Mouse (Mus musculus) stomach, postnatal 0 days (tissue): ENCODE measurements around the gene Kat6b. TPM values are rescaled to one million over a fixed set of nuclear protein-coding genes. Genes with fewer than 3 reads are reported as not detected.
"Not testable (repeated sequence)": the region's sequence is repeated elsewhere in the genome, so short reads cannot be mapped to it uniquely, and the experiment has no call there.

Experiments
- ATAC-seq: fragments of 200-750 bp; cut with Nextera tagmentation; 2 replicates; pipeline ENCODE4 v1.8.0; 2017; ENCODE audit not compliant: low FRiP score, low TSS enrichment
- DNase-seq: peaks from one replicate; pipeline ENCODE4 v3.0.0-alpha.2; 2016; ENCODE audit warnings: low spot score
- H3K27ac ChIP-seq: fragments of 300-500 bp; sonication (generic); replicated peaks from 2 replicates; pipeline ENCODE4 v1.5.1; 2014; ENCODE audit warnings: mild to moderate bottlenecking, control low read depth
- H3K27me3 ChIP-seq: fragments of 300-500 bp; sonication (generic); 2 replicates; pipeline ENCODE4 v1.6.1; 2014; ENCODE audit warnings: low read length; ENCODE audit not compliant: control insufficient read depth, insufficient read depth
- H3K36me3 ChIP-seq: fragments of 300-500 bp; sonication (generic); 2 replicates; pipeline ENCODE4 v1.6.1; 2014; ENCODE audit warnings: low read length, mixed read lengths; ENCODE audit not compliant: control insufficient read depth, insufficient read depth
- H3K4me1 ChIP-seq: fragments of 300-500 bp; sonication (generic); replicated peaks from 2 replicates; pipeline ENCODE4 v1.6.1; 2014; ENCODE audit warnings: antibody characterized with exemption; ENCODE audit not compliant: control insufficient read depth, insufficient read depth
- H3K4me2 ChIP-seq: fragments of 300-500 bp; sonication (generic); replicated peaks from 2 replicates; pipeline ENCODE4 v1.6.1; 2014; ENCODE audit warnings: low read depth, mild to moderate bottlenecking, control low read depth, moderate library complexity
- H3K4me3 ChIP-seq: fragments of 300-500 bp; sonication (generic); 2 replicates; pipeline ENCODE4 v1.5.1; 2014; ENCODE audit warnings: low read depth, low read length, control low read depth
- H3K9ac ChIP-seq: fragments of 300-500 bp; sonication (generic); 2 replicates; pipeline ENCODE4 v1.6.1; 2014; ENCODE audit warnings: mild to moderate bottlenecking, low read length, control low read depth, mixed read lengths
- H3K9me3 ChIP-seq: fragments of 300-500 bp; sonication (generic); 2 replicates; pipeline ENCODE4 v1.6.1; 2016; ENCODE audit warnings: low read length; ENCODE audit not compliant: control insufficient read depth
- CTCF ChIP-seq: IDR thresholded peaks from 2 replicates; pipeline ENCODE4 v1.5.1; 2016; ENCODE audit warnings: antibody characterized with exemption, low read depth, mild to moderate bottlenecking, moderate library complexity
- EP300 ChIP-seq: optimal IDR thresholded peaks from 2 replicates; pipeline ENCODE3; 2016; ENCODE audit warnings: antibody characterized with exemption
- WGBS: fragments of 180-500 bp; shearing (Covaris S2); extraction: QIAGEN DNeasy Blood & Tissue Kit; methylation state at CpG from one replicate; pipeline ENCODE4 v1.1.7; 2014; 5-methylcytosine and 5-hydroxymethylcytosine counted together
- polyA plus RNA-seq: library from polyadenylated mRNA; unstranded; fragments of >200 nt; fragmentation: Nextera tagmentation; extraction: Ambion mirVana; gene quantifications from 2 replicates; pipeline ENCODE4 v1.2.1, GENCODE M21; 2015

Gene Kat6b
- polyA plus RNA-seq, 1 experiment from 2014 or later: 4.0 TPM

DNA sequence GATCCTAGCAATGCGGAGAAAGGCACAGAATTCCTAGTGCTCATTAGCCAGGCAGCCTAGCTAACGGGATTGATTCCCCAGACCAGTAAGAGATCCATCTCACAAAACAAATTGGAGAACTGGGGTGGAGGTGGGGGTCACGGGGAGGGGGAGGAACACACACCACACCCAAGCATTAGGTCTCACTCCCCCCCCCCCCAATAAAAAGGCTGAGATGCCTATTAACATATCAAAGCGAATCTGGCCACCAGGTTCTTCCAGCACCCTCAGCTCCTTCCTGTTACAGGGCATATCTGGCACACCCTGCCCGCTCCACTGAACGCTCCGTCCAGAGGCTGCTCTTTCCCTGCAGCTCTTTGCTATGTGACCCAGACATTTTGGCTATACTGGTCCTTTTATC lies 22.5 kb upstream of the Kat6b start:
- H3K4me1 ChIP-seq: no peaks in the 10 kb centered on the region
- no peaks in the 10 kb centered on the region for H3K36me3 ChIP-seq
- no peak for ATAC-seq
- no peaks in the 10 kb centered on the region for H3K27me3 ChIP-seq
- no peaks in the 10 kb centered on the region for H3K9me3 ChIP-seq
- H3K9ac ChIP-seq: no peak overlapping the region
- no peak overlapping the region for H3K4me2 ChIP-seq
- DNase-seq: no peak
- 75% methylated on average over 7 of the region's 7 CpGs for WGBS
- TF ChIP-seq EP300 (no peak), CTCF (no peak)
- H3K4me3 ChIP-seq: no peak overlapping the region
- H3K27ac ChIP-seq: no peak overlapping the region

DNA sequence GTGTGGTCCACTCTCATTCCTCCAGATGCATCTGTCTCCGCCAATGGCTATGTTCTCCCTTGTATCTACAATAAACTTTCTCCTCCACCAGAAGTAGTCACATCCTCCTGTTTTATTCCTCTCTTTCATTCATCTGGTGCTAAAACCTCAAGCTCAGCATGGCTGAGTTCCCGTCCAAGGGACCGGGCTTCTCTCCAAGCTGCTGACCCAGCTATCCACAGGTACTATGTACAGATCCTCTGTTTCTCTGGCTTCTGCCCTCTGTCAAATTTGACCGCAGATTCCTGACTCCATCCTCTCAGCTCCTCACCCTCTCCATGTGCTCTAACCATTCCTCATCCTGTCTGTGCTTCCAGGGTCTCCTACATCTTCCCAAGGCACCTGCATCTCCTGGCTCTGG lies 22.1 kb upstream of the Kat6b start:
- no peak overlapping the region for H3K4me3 ChIP-seq
- no peak overlapping the region for H3K4me2 ChIP-seq
- no peak for TF ChIP-seq CTCF
- H3K9ac ChIP-seq: no peak overlapping the region
- H3K4me1 ChIP-seq: no peaks in the 10 kb centered on the region
- no peaks in the 10 kb centered on the region for H3K27me3 ChIP-seq
- H3K27ac ChIP-seq: no peak overlapping the region
- 76% methylated on average over 4 of the region's 4 CpGs for WGBS
- DNase-seq: no peak
- no peaks in the 10 kb centered on the region for H3K36me3 ChIP-seq
- H3K9me3 ChIP-seq: no peaks in the 10 kb centered on the region
- no peak for ATAC-seq

DNA sequence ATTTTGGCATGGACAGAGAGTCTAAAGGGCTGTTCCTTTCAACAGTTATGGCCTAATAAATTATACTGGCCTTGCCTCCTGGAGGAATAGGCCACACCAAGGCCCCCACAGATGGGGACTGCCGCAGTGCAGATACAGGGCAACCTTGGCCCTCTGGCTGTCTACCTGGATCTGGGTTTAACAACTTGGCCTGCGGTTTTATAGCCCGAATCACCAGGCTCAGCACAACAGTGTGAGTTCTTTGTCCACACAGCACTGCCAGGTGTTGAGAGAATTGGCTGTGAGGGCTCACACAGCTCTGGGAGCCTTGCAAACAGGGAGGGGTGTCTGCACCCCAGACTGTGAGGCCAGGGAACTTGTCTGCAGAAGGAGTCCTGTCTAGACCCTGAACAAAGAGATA lies 18.8 kb upstream of the Kat6b start:
- H3K4me3 ChIP-seq: no peak overlapping the region
- no peaks in the 10 kb centered on the region for H3K27me3 ChIP-seq
- no peak for ATAC-seq
- no peak overlapping the region for H3K27ac ChIP-seq
- WGBS: 86% methylated on average over 3 of the region's 3 CpGs
- DNase-seq: no peak
- H3K36me3 ChIP-seq: no peaks in the 10 kb centered on the region
- H3K4me2 ChIP-seq: no peak overlapping the region
- no peak for TF ChIP-seq EP300
- no peak for TF ChIP-seq CTCF
- no peak overlapping the region for H3K9ac ChIP-seq
- no peaks in the 10 kb centered on the region for H3K9me3 ChIP-seq
- peaks cover 3% of the 10 kb centered on the region; the same call in 1 of the 2 replicates for H3K4me1 ChIP-seq

DNA sequence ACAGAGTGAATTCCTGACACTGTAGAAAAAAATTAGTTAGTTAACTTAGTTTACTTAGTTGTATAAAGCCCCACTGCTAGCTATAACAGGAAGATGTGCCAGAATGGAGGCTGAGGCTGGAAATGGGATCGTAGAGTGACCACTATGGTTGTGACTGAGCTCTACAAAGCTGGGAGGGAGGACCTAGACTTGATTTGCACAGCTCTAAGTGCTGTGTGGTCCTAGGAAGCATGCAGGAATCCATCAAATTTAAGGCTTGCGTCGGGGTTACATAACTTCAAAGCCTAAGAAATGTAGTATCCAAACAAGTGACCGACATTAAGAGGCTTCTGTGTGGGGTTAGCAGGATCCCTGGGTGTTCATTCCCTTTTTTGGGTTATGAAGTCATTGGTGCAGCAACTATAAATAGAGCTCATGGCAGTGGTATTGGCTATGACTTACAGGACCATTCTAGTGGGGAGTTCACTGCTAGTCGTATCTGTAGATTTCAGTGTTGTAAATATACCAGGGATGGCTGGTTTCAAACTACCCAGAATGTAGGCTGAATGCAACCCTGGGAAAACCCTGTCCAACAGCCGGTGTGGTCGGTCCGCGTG lies 18.0 kb upstream of the Kat6b start:
- TF ChIP-seq CTCF: no peak
- TF ChIP-seq EP300: no peak
- no peak overlapping the region for H3K27ac ChIP-seq
- H3K9me3 ChIP-seq: no peaks in the 10 kb centered on the region
- WGBS: 70% methylated on average over 9 of the region's 9 CpGs
- no peaks in the 10 kb centered on the region for H3K27me3 ChIP-seq
- H3K4me1 ChIP-seq: peaks cover 3% of the 10 kb centered on the region; the same call in 1 of the 2 replicates
- ATAC-seq (no peak), DNase-seq (no peak)
- no peaks in the 10 kb centered on the region for H3K36me3 ChIP-seq
- no peak overlapping the region for H3K4me2 ChIP-seq
- no peak overlapping the region for H3K9ac ChIP-seq
- no peak overlapping the region for H3K4me3 ChIP-seq

DNA sequence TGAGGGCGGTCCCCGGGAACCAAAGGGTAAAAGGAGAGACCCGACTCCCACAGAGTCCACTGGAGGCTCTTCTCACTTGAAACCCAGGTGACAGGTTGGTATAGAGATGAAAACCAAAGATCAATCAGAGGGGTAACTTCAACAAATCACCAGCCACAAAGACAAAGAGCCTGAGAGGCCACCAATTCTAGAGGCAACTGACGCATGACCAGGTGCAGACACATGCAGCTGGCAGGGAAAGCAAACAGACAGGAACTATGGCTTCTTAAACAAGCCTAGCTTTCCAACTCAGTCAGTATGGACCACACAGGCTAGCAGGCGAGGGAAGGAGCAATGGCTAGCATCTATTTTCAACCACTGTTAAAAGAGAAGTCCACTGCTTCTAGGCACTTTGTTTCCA lies 10.8 kb upstream of the Kat6b start:
- DNase-seq (no peak), ATAC-seq (no peak)
- 64% methylated on average over 5 of the region's 5 CpGs for WGBS
- no peak overlapping the region for H3K4me2 ChIP-seq
- no peak overlapping the region for H3K9ac ChIP-seq
- TF ChIP-seq EP300 (no peak), CTCF (no peak)
- H3K4me1 ChIP-seq: no peaks in the 10 kb centered on the region
- H3K27me3 ChIP-seq: no peaks in the 10 kb centered on the region
- no peaks in the 10 kb centered on the region for H3K9me3 ChIP-seq
- no peaks in the 10 kb centered on the region for H3K36me3 ChIP-seq
- H3K27ac ChIP-seq: no peak overlapping the region
- no peak overlapping the region for H3K4me3 ChIP-seq

- no peaks in the 10 kb centered on the region for H3K9me3 ChIP-seq
- DNase-seq (no peak), ATAC-seq (no peak)
- no peak overlapping the region for H3K4me3 ChIP-seq
- no peak overlapping the region for H3K27ac ChIP-seq
- H3K36me3 ChIP-seq: no peaks in the 10 kb centered on the region
- no peaks in the 10 kb centered on the region for H3K4me1 ChIP-seq
- no peaks in the 10 kb centered on the region for H3K27me3 ChIP-seq
- H3K4me2 ChIP-seq: no peak overlapping the region
- no peak for TF ChIP-seq EP300
- TF ChIP-seq CTCF: no peak
- no peak overlapping the region for H3K9ac ChIP-seq
- WGBS: 95% methylated on average over 2 of the region's 2 CpGs
Measured at GRCm38 (mm10) chr14:21471975-21472374, 9.3 kb upstream of the Kat6b start.

DNA sequence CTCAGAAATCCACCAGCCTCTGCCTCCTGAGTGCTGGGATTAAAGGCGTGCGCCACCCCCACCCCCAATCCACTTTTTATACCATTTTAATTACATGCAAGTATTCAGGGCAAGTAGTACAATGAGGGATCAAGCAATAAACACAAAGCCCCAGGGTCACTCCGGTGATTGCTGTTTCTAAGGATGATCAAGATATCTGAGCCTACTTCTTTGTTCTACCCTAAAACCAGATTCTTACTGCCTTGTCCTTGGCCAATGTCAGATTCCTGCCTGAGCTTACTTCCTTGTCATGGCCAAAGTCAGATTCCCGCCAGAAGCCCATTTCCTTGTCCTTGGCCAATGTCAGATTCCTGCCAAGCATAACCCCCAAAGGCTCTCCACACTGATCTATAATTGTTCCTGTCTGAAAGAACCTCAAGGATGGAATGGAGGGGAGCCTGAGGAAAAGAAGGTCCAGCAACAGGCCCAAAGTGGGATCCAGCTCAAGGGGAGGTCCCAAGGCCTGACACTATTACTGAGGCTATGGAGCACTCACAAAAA lies 6.6 kb upstream of the Kat6b start:
- DNase-seq, H3K27me3 ChIP-seq, H3K4me1 ChIP-seq, H3K9me3 ChIP-seq, H3K27ac ChIP-seq, ATAC-seq, H3K4me2 ChIP-seq, H3K9ac ChIP-seq, H3K4me3 ChIP-seq, H3K36me3 ChIP-seq: not testable (repeated sequence)
- WGBS: 85% methylated on average over 4 of the region's 4 CpGs
